Mouse (Mus musculus): ENCODE data around the gene Pi4ka. TPM values are rescaled to one million over a fixed set of nuclear protein-coding genes. Genes with fewer than 3 reads are reported as not detected.
"Not testable (repeated sequence)": the region's sequence is repeated elsewhere in the genome, so short reads cannot be mapped to it uniquely, and the experiment has no call there.

Pi4ka gene
- total RNA-seq, 1 experiment from 2014 or later, result 58.9 TPM

GRCm38 (mm10) chr16:17239409-17239808 is 166.7 kb downstream of the Pi4ka start:
- ATAC-seq (replicated peaks; ENCODE audit: low read depth, poor library complexity, severe bottlenecking), result no peak

- no peak; the same call in 1 of the 2 replicates for ATAC-seq (replicated peaks; ENCODE audit: low read depth, poor library complexity, severe bottlenecking)
Measured at GRCm38 (mm10) chr16:17237634-17238033, 168.5 kb downstream of the Pi4ka start.

- no peak for ATAC-seq (replicated peaks; ENCODE audit: low read depth, poor library complexity, severe bottlenecking)
Measured at GRCm38 (mm10) chr16:17234916-17235665, 171.0 kb downstream of the Pi4ka start.

- ATAC-seq (replicated peaks; ENCODE audit: low read depth, poor library complexity, severe bottlenecking), result 0 out of 2 replicates have a peak, but pooled peaks have one; percentile 14
Measured at GRCm38 (mm10) chr16:17234499-17234895, 171.6 kb downstream of the Pi4ka start.

- peak; percentile 35 for ATAC-seq (replicated peaks; ENCODE audit: low read depth, poor library complexity, severe bottlenecking)
Measured at GRCm38 (mm10) chr16:17233702-17234498, 172.2 kb downstream of the Pi4ka start.

GRCm38 (mm10) chr16:17232794-17233701 is 173.1 kb downstream of the Pi4ka start, which contains the start of gene Hic2:
Gene Hic2 (plus strand): TSS chr16:17233572.
- peak; percentile 93 for ATAC-seq (replicated peaks; ENCODE audit: low read depth, poor library complexity, severe bottlenecking)

- not testable (repeated sequence) for ATAC-seq (replicated peaks; ENCODE audit: low read depth, poor library complexity, severe bottlenecking)
Measured at GRCm38 (mm10) chr16:17231523-17231922, 174.6 kb downstream of the Pi4ka start.

Other genes starting within 250 kb of the Pi4ka start
- 135 and 163 TPM in 2 replicates for gene Ube2l3, start 203.7 kb downstream of the Pi4ka start, total RNA-seq (2017)
- gene Rimbp3, start 197.7 kb downstream of the Pi4ka start, total RNA-seq (2017), result 0.18 and 0.29 TPM in 2 replicates
- 1.5 and 1.6 TPM in 2 replicates for gene Hic2, start 172.7 kb downstream of the Pi4ka start, total RNA-seq (2017)
- 4.1 and 10.6 TPM in 2 replicates for gene Tmem191c, start 130.2 kb downstream of the Pi4ka start, total RNA-seq (2017)
- 0.09 TPM in 1 of 2 replicates, not detected in the other for gene Serpind1, start 74.9 kb downstream of the Pi4ka start, total RNA-seq (2017)
- gene Snap29, start 328 bp downstream of the Pi4ka start, total RNA-seq (2017), result 14.9 and 19.2 TPM in 2 replicates
- gene Crkl, start 45.7 kb upstream of the Pi4ka start, total RNA-seq (2017), result 29.0 and 29.2 TPM in 2 replicates
- gene Aifm3, start 83.3 kb upstream of the Pi4ka start, total RNA-seq (2017), result not detected in 2 replicates
- 30.8 and 40.3 TPM in 2 replicates for gene Lztr1, start 102.4 kb upstream of the Pi4ka start, total RNA-seq (2017)
- gene Thap7, start 124.8 kb upstream of the Pi4ka start, total RNA-seq (2017), result 38.5 and 46.1 TPM in 2 replicates
- 0.05 TPM in 1 of 2 replicates, not detected in the other for gene Lrrc74b, start 154.9 kb upstream of the Pi4ka start, total RNA-seq (2017)
- gene P2rx6, start 155.6 kb upstream of the Pi4ka start, total RNA-seq (2017), result 0.05 TPM in 1 of 2 replicates, not detected in the other
- gene Slc7a4, start 176.9 kb upstream of the Pi4ka start, total RNA-seq (2017), result 7.1 and 10.2 TPM in 2 replicates
- 31.2 and 34.8 TPM in 2 replicates for gene Smpd4, start 213.0 kb upstream of the Pi4ka start, total RNA-seq (2017)
- gene Ccdc74a, start 240.2 kb upstream of the Pi4ka start, total RNA-seq (2017), result 2.2 and 4.4 TPM in 2 replicates

All from common myeloid progenitor, adult 5-6 weeks (primary cell).